Mouse (Mus musculus) forebrain, embryonic 13.5 days (tissue): Measurements from ENCODE around the gene Treh. TPM values are rescaled to one million over a fixed set of nuclear protein-coding genes. Genes with fewer than 3 reads are reported as not detected.

Experiments
- ATAC-seq: fragments of 200-750 bp; cut with Nextera tagmentation; 2 replicates; pipeline ENCODE4 v1.8.0; 2017
- H3K27ac ChIP-seq: fragments of 300-500 bp; sonication (generic); 2 replicates; pipeline ENCODE4 v1.5.1; 2015; ENCODE audit warnings: inconsistent platforms, mild to moderate bottlenecking, moderate library complexity
- H3K27me3 ChIP-seq: fragments of 300-500 bp; sonication (generic); 2 replicates; pipeline ENCODE4 v1.6.1; 2015; ENCODE audit warnings: mild to moderate bottlenecking, inconsistent platforms
- H3K36me3 ChIP-seq: fragments of 300-500 bp; sonication (generic); 2 replicates; pipeline ENCODE4 v1.6.1; 2015; ENCODE audit warnings: mild to moderate bottlenecking, inconsistent platforms; ENCODE audit not compliant: poor library complexity, severe bottlenecking
- H3K4me1 ChIP-seq: fragments of 300-500 bp; sonication (generic); 2 replicates; pipeline ENCODE4 v1.6.1; 2015; ENCODE audit warnings: inconsistent platforms
- H3K4me2 ChIP-seq: fragments of 300-500 bp; sonication (generic); 2 replicates; pipeline ENCODE4 v1.6.1; 2015; ENCODE audit warnings: inconsistent platforms, mild to moderate bottlenecking, moderate library complexity
- H3K4me3 ChIP-seq: fragments of 300-500 bp; sonication (generic); 2 replicates; pipeline ENCODE4 v1.5.1; 2015; ENCODE audit warnings: mild to moderate bottlenecking, inconsistent platforms
- H3K9ac ChIP-seq: fragments of 300-500 bp; sonication (generic); 2 replicates; pipeline ENCODE4 v1.6.1; 2015; ENCODE audit warnings: mild to moderate bottlenecking, inconsistent platforms
- H3K9me3 ChIP-seq: fragments of 300-500 bp; sonication (generic); replicated peaks from 2 replicates; pipeline ENCODE4 v1.6.1; 2016; ENCODE audit warnings: inconsistent platforms
- whole genome bisulfite sequencing: fragments of 180-500 bp; shearing (Covaris S2); methylation state at CpG from one replicate; pipeline ENCODE4 v1.1.7; 2015; 5-methylcytosine and 5-hydroxymethylcytosine counted together
- polyA plus RNA-seq: library from polyadenylated mRNA; unstranded; fragments of >200 nt; fragmentation: Nextera tagmentation; extraction: Ambion mirVana; gene quantifications from 2 replicates; pipeline ENCODE4 v1.2.1, GENCODE M21; 2015

Gene Treh
- polyA plus RNA-seq, 1 experiment from 2014 or later, result not detected

DNA sequence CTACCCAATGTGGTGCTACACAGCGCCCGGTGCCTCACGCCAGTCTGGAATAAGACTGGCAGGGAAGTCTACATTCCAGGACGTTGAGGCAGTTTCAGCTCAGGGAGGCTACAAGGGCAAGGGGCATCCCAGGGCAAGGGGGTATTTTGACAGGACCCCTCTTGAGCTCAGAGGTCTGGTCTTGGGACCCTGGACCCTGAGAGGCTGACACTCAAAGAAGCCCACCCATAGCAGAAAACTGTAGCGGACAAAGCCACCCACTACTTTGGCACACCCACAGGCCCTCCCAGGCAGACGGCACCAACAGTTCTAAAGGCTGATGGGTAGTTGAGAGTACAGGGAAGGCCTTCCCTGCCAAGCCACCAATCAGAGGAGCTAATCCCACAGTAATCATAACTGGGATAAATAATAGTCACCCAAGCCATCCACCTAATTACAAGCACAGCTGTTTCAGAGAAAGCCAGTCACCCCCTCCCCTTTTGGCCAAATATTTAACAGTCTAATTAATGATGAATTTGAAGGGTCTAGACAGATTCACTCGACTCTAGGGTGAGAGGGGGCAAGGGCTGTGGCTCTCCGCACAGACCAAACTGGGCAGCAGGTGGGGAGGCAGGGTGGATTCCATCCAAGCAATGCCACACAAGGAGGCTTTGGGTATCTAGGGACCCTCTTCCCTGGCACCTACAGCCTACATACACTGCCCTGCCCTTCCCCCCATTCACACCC, 46.8 kb downstream of the Treh start:
- peak overlapping the region; percentile 90 for H3K4me2 ChIP-seq
- no peaks in the 10 kb centered on the region for H3K27me3 ChIP-seq
- peak overlapping the region; percentile 82 for H3K4me3 ChIP-seq
- WGBS, result 58% methylated on average over 8 of the region's 8 CpGs
- H3K4me1 ChIP-seq, result peaks cover 57% of the 10 kb centered on the region
- peak overlapping the region; percentile 79 for H3K27ac ChIP-seq
- H3K9ac ChIP-seq, result peak overlapping the region; percentile 89
- peaks cover 31% of the 10 kb centered on the region for H3K36me3 ChIP-seq
- no peaks in the 10 kb centered on the region for H3K9me3 ChIP-seq
- peak; percentile 23; the same call in 1 of the 2 replicates for ATAC-seq

DNA sequence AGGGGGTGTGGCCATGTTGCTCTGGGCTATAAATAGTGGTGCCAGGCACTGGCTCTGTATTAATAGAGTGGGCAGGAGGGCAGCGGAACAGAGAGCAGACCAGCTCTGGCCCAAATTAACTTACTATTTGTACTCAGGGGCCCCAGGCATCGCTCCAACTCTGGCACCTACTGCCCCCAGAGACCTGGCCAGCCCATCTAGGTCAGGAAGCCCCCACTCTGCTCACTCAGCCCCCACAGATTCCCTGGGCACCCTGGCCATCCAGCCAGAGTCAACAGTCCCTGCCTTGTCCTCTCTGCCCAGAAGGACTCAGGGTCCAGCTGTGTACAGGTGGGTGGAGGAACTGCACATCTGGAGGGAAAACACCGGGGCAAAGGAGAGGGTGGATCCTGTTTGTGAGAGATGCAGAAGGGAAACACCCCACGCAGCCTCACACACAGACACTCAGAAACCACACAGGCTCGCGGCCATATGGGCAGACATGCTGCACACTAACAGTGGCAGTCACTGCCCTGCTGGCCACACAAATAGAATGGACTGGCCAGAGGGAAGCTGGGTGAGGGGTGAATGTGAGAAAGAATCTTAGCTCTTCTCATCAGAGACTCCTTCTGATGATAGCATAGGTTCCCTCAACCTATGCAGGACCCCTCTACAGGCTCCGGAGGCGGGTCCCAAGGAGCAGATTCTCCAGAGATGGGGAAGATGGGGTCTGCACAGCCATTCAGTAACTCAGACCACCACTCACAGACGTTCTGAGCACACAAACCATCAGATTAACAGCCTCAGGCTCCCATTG, 47.5 kb downstream of the Treh start:
- peak overlapping the region; percentile 90 for H3K4me2 ChIP-seq
- peaks cover 65% of the 10 kb centered on the region for H3K4me1 ChIP-seq
- H3K9ac ChIP-seq, result peak overlapping the region; percentile 89
- H3K27me3 ChIP-seq, result no peaks in the 10 kb centered on the region
- peak overlapping the region; percentile 82 for H3K4me3 ChIP-seq
- peak; percentile 52 for ATAC-seq
- no peaks in the 10 kb centered on the region for H3K9me3 ChIP-seq
- WGBS, result 11% methylated on average over 9 of the region's 9 CpGs
- peak overlapping the region; percentile 79 for H3K27ac ChIP-seq
- H3K36me3 ChIP-seq, result peaks cover 24% of the 10 kb centered on the region

- 1% methylated on average over 40 of the region's 40 CpGs for WGBS
- peak; percentile 86 for ATAC-seq
- peak overlapping the region; percentile 79 for H3K27ac ChIP-seq
- peak overlapping the region; percentile 89 for H3K9ac ChIP-seq
- H3K36me3 ChIP-seq, result peaks cover 16% of the 10 kb centered on the region
- peak overlapping the region; percentile 90 for H3K4me2 ChIP-seq
- H3K4me1 ChIP-seq, result peaks cover 73% of the 10 kb centered on the region
- no peaks in the 10 kb centered on the region for H3K27me3 ChIP-seq
- peak overlapping the region; percentile 82 for H3K4me3 ChIP-seq
- no peaks in the 10 kb centered on the region for H3K9me3 ChIP-seq
Measured at GRCm38 (mm10) chr9:44721154-44721876, 48.3 kb downstream of the Treh start.

DNA sequence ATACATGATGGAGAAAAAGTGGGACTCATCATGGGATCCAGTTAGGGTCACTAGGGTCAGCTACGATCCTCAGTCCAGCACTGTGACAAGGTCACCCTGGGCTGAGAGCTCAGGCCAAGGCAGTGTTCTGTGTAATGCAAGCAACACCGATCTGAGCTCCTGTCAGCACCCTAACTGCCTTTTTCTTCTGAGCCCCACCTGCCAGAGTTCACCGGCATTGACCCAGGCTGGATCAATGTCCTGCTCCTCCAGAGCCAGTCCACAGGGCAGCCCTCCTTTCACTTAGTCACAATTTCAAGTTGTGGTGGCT, 48.8 kb downstream of the Treh start:
- Histone ChIP-seq H3K4me3 (peak overlapping the region; percentile 82; the same call in 1 of the 2 replicates), H3K27ac (peak overlapping the region; percentile 40; the same call in 1 of the 2 replicates), H3K36me3 (peaks cover 11% of the 10 kb centered on the region), H3K27me3 (no peaks in the 10 kb centered on the region), H3K9ac (peak overlapping the region; percentile 89; the same call in 1 of the 2 replicates), H3K9me3 (no peaks in the 10 kb centered on the region), H3K4me1 (peaks cover 78% of the 10 kb centered on the region), H3K4me2 (peak overlapping the region; percentile 90)
- 88% methylated on average over 3 of the region's 3 CpGs for WGBS
- no peak for ATAC-seq

- Histone ChIP-seq H3K9ac (no peak overlapping the region), H3K27ac (peak overlapping the region; percentile 68; the same call in 1 of the 2 replicates), H3K4me3 (no peak overlapping the region), H3K4me2 (no peak overlapping the region), H3K4me1 (peaks cover 83% of the 10 kb centered on the region), H3K36me3 (0 out of 2 replicates have a peak, but pooled peaks cover 4% of the 10 kb centered on the region), H3K9me3 (no peaks in the 10 kb centered on the region), H3K27me3 (no peaks in the 10 kb centered on the region)
- WGBS, result 74% methylated on average over 7 of the region's 7 CpGs
- ATAC-seq, result no peak
Measured at GRCm38 (mm10) chr9:44722575-44722974, 49.5 kb downstream of the Treh start.

DNA sequence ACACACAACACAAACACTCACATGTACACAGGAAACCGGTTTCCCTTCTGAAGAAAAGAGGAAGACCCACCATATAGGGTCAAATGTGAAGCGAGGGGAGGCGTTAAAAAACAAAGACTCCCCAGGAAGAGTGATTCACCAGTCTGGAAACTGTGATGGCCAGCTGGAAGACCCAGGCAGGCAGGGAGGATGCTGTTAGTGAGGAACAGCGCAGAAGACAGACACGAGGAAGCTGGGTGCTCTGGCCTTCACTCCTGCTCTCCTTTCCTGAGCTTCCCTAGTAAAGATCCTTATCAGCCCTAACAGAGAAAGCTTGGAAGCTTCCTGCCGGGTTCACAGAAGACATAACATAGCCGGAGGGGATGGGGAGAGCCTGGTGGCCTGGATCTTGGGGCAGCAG, 50.0 kb downstream of the Treh start:
- Histone ChIP-seq H3K9me3 (no peaks in the 10 kb centered on the region), H3K4me3 (no peak overlapping the region), H3K4me1 (peaks cover 78% of the 10 kb centered on the region), H3K4me2 (no peak overlapping the region), H3K27ac (peak overlapping the region; percentile 68), H3K27me3 (no peaks in the 10 kb centered on the region), H3K9ac (no peak overlapping the region), H3K36me3 (0 out of 2 replicates have a peak, but pooled peaks cover under 1% of the 10 kb centered on the region)
- WGBS, result 54% methylated on average over 7 of the region's 7 CpGs
- no peak for ATAC-seq

- H3K9me3 ChIP-seq, result no peaks in the 10 kb centered on the region
- peaks cover 74% of the 10 kb centered on the region for H3K4me1 ChIP-seq
- no peaks in the 10 kb centered on the region for H3K27me3 ChIP-seq
- no peaks in the 10 kb centered on the region for H3K36me3 ChIP-seq
- ATAC-seq, result no peak
- no peak overlapping the region for H3K9ac ChIP-seq
- WGBS, result 63% methylated on average over 11 of the region's 11 CpGs
- no peak overlapping the region for H3K4me3 ChIP-seq
- no peak overlapping the region for H3K4me2 ChIP-seq
- H3K27ac ChIP-seq, result peak overlapping the region; percentile 68
Measured at GRCm38 (mm10) chr9:44723521-44724041, 50.5 kb downstream of the Treh start.

DNA sequence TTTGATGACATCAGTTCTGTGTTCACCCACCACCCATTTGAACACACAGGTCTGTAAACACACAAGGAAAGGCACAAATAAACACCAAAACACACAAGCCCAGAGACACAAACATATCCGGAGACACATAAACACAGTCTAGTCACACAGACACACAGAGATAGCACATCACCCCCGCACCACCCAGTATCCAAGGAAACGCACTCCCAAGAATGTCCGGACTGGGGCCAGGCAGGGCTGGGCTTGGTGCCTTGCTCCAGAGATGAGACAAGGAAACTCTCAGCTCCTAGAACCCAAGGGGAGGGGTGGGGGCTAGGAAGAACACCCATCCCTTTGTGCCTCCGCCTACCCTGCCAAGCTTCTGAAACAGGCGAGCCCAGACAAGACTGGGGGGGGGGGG, 51.2 kb downstream of the Treh start:
- Histone ChIP-seq H3K36me3 (no peaks in the 10 kb centered on the region), H3K4me2 (no peak overlapping the region), H3K4me1 (peaks cover 68% of the 10 kb centered on the region), H3K27ac (peak overlapping the region; percentile 68), H3K27me3 (no peaks in the 10 kb centered on the region), H3K9ac (no peak overlapping the region), H3K4me3 (no peak overlapping the region), H3K9me3 (no peaks in the 10 kb centered on the region)
- no peak for ATAC-seq
- WGBS, result 55% methylated on average over 6 of the region's 6 CpGs

DNA sequence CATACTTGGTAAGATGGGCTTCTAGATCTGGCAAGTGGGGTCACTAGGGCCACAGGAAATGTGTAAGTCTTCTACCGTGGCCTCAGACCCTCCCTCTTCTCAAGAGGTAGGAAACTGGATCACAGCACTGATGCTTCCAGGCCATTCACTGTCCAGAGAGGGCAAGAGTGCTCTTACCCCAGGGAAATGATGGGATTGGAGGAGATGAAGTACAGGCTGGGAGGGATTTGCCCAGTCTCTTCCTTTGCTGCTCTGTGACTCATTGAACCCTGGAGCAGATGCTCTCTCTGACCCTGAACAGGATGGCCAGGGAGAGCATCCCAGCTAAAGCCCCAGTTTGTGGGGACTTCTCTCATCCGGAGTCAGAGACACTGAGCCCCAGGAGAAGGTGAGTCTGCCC, 51.6 kb downstream of the Treh start:
- H3K36me3 ChIP-seq, result no peaks in the 10 kb centered on the region
- H3K4me2 ChIP-seq, result no peak overlapping the region
- peaks cover 64% of the 10 kb centered on the region for H3K4me1 ChIP-seq
- no peak overlapping the region for H3K9ac ChIP-seq
- no peaks in the 10 kb centered on the region for H3K27me3 ChIP-seq
- no peaks in the 10 kb centered on the region for H3K9me3 ChIP-seq
- peak overlapping the region; percentile 68 for H3K27ac ChIP-seq
- ATAC-seq, result no peak
- H3K4me3 ChIP-seq, result no peak overlapping the region
- WGBS, result 58% methylated on average over 2 of the region's 2 CpGs

DNA sequence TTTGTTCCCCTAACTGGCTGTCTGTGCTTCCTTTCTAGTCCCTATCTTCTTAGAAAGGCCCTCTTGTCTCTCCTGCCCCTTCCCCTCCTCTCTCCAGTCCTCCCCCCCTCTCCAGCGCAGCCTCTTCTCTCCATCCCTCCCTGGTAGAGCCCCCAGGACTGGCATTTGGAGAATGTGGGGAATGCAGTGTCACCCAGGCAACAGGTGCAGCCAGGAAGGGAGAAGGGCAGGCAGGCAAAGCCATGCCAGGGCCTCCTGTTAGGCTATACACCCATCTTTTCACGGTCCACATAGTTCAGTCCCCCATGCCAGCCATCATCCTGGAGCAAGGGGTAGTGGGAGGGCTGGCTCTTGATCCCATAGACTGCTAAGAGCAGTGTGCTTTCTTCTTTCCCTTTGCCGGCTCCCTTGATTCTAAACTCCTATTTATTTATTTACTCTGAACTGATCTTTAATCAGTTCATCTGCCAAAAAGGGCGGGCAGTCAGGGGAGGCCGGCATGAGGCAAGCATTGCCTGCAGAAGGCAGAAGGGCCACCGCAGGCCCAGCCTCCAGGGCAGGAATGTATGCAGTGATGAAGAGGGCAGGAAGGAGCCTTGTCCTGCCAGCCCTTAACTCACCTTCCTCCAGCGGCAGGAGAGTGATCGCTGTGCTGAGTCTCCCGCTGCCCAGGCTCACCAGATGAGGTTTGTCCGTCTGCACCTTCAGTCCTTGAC, 53.6 kb downstream of the Treh start:
- Histone ChIP-seq H3K4me2 (no peak overlapping the region), H3K9me3 (no peaks in the 10 kb centered on the region), H3K4me3 (no peak overlapping the region), H3K27ac (peak overlapping the region; percentile 31), H3K36me3 (no peaks in the 10 kb centered on the region), H3K4me1 (peaks cover 49% of the 10 kb centered on the region), H3K27me3 (no peaks in the 10 kb centered on the region), H3K9ac (peak overlapping the region; percentile 41)
- WGBS, result 37% methylated on average over 10 of the region's 10 CpGs
- ATAC-seq, result no peak

DNA sequence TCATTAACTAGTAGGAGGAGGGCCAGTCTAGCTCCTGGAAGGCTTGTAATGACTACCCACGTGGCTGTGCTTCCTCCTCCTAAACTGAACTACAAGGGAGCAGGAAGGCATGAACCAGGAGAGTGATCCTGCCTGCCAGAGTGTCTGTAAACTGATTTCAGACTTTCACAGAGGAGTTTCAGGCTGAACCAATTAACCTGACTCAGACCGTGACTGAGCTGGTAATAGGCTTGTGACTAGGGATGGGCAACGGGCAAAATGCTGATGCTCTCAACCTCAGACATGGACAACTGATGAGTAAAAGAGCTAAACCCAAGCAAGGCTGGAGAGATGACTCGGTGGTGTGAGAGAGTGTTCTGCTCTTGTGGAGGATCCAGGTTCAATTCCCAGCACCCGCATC, 54.4 kb downstream of the Treh start:
- 60% methylated on average over 5 of the region's 5 CpGs for WGBS
- H3K9ac ChIP-seq, result no peak overlapping the region
- H3K4me3 ChIP-seq, result no peak overlapping the region
- no peaks in the 10 kb centered on the region for H3K36me3 ChIP-seq
- peaks cover 47% of the 10 kb centered on the region for H3K4me1 ChIP-seq
- H3K27ac ChIP-seq, result no peak overlapping the region
- peaks cover 3% of the 10 kb centered on the region; the same call in 1 of the 2 replicates for H3K27me3 ChIP-seq
- no peak overlapping the region for H3K4me2 ChIP-seq
- no peaks in the 10 kb centered on the region for H3K9me3 ChIP-seq
- ATAC-seq, result no peak
